Mouse (Mus musculus): ENCODE results near the gene Simc1.

- TF ChIP-seq CTCF (conservative IDR thresholded peaks at IDR 0.05; ENCODE audit: insufficient read depth, insufficient read length, low read depth, low read length) (no peak), POLR2A (IDR thresholded peaks at IDR 0.05; ENCODE audit: low read depth, low read length) (no peak)
Measured at GRCm38 (mm10) chr13:54585831-54586230, 82.3 kb downstream of the Simc1 start.

Measured in kidney, adult 2 months (tissue).